Mouse (Mus musculus) heart, adult 11 months (tissue): ENCODE data around the gene Larp1.
A peak's percentile ranks its signal among the peaks of the same experiment; 100 is the strongest.
"Not testable (repeated sequence)": the region's sequence is repeated elsewhere in the genome, so short reads cannot be mapped to it uniquely, and the experiment has no call there.

ENCODE experiments used
- DNase-seq: peaks from one replicate; pipeline ENCODE4 v3.0.0; 2022

Gene Larp1

DNA sequence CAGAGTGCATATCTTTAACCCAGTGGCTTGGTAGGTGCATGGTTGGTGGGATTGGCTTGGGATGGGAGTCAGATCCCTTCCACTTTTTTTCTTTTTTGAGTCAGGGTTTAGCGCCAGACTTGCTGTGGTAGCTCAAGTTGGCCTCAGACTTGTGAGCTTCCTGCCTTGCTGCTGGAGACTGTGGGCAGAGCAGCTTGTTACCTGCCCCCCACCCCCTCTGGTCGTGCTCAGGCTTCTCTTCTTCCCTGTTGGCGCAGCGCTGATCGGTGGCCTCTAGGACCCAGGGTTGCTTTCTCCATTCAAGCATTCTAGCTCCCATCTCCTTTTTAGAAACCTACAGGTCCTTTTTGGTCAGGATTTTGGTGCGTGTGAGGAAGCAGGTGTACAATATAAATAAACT, 22.3 kb downstream of the Larp1 start:
- no peak for DNase-seq

DNA sequence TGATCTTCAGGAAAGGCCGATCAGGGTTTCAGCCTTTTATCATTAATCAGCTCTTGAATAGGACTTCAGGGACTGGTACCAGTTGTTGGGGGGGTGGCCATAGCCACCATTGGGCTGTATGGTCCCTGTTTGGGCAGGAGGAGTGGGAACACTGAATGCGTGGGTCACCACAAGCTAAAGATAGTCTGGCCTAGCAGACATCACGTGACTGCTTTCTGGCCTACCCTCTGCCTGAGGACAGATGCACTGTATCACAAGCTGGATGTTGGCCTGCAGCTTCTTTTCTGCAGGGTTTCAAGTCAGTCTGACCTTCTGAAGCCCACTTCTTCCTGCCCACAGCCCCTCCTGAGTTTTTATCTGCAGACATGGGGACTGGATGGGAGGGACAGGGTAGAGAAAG, 24.8 kb downstream of the Larp1 start:
- peak; percentile 97 for DNase-seq

- DNase-seq: no peak
Observed at GRCm38 (mm10) chr11:58039027-58039426, 30.2 kb downstream of the Larp1 start.

GRCm38 (mm10) chr11:58042861-58043431, 34.1 kb downstream of the Larp1 start:
- DNase-seq: no peak

- no peak for DNase-seq
Observed at GRCm38 (mm10) chr11:58046438-58046837, 37.6 kb downstream of the Larp1 start.

DNA sequence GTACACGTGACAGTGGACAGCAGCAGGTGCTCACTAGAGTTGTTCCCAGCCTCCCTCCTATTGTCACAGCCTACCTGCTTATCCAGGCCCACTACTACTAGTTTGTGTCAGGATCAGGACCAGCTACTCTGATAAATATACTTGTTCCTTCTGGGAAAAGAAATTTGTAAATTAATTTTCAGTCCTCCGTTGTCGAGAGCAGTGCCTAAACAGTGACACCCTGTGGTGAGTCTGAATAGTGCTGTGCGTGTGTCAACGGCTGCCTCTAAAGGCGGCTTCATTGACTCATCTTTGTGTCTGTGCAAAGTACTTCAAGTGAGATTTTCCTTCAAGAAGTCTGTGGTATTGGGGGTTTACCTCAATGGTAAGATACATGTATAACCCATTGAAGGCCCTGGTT, 48.6 kb downstream of the Larp1 start:
- DNase-seq: no peak

DNA sequence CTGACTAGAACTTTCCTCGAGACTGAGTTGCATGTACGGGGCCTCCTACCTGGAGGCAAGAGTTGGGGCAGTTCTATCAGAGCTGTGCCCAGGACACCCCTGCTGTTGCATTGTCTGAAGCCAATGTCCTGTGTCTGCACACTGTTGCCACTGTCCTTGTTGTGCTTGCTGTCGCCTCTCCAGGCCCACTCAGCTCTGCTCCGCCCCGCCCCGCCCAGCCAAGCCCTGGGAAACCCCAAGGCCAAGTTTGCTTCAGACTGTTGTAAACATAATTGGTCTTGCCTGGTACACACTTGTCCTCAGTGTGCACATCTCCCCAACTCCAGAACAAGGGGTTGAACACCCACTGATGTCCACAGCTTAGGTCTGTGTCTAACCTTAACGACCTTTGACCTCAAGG, 50.9 kb downstream of the Larp1 start:
- not testable (repeated sequence) for DNase-seq

DNA sequence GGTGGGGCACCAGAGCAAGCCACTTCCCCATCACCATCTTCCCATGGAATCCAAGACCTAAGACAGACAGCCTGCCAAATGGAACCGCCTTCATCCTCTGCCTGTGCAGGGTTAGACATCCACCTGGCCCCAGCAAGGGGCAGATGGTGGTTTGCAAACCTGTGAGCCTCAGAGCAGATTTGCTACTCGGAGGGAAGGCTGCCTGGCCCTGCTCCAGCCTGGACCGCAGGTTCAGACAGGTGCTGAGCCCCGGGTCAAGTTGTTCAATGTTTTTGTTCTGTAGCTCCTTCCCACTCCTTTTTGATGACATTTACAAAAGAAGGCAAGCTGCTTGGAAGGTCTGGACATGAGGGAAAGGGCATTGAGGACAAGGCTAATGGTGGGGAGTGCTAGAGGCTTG, 52.4 kb downstream of the Larp1 start:
- not testable (repeated sequence) for DNase-seq

DNA sequence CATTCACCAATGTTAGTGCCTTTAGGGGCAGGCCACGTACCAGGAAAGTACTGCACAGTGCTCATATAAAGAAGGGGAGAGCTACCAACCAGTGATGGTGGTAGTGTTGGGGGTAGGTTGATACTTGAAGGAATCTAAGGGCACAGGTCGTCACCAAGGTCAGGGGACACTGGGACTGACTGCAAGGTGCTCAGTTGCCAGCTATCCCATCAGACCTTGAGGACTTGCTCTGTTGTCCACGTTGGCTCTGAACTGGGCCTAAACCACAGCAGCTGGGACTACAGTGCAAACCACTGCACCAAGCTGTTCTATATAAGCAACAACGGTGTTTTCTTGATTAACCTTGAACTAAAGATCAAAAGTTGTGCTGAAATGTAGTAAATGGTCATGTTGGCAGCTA, 53.7 kb downstream of the Larp1 start:
- no peak for DNase-seq

GRCm38 (mm10) chr11:58065025-58065424, 56.2 kb downstream of the Larp1 start:
- DNase-seq: no peak

- no peak for DNase-seq
Observed at GRCm38 (mm10) chr11:58072978-58073377, 64.1 kb downstream of the Larp1 start.

GRCm38 (mm10) chr11:58077270-58077669, 68.4 kb downstream of the Larp1 start:
- DNase-seq: no peak

GRCm38 (mm10) chr11:58081716-58082115, 72.9 kb downstream of the Larp1 start:
- DNase-seq: no peak

DNA sequence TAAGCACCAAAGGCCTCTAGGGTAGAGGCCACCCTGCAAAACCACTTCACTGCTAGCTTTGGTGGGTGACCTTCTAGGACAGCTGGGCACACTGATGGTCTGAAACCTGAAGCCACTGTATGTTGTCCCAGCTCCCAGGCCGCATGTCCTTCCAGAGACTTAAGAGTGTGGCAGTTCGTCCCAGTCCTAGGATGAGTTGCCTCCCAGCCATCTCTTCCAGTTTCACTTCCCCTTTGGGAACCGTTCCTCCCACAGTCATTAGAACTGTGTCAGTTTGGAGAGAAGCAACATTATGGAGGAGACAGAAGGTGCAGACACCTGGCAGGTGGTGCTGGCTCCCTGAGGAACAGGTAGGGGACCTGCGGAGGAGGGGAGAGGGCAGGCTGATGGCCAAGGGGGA, 83.7 kb downstream of the Larp1 start:
- peak; percentile 91 for DNase-seq

- DNase-seq: peak; percentile 98
Observed at GRCm38 (mm10) chr11:58093021-58093528, 84.2 kb downstream of the Larp1 start, which contains the start of gene Gm12248. Gene Gm12248, minus strand, starts transcription at chr11:58093134.

- no peak for DNase-seq
Observed at GRCm38 (mm10) chr11:58094766-58095165, 85.9 kb downstream of the Larp1 start.

DNA sequence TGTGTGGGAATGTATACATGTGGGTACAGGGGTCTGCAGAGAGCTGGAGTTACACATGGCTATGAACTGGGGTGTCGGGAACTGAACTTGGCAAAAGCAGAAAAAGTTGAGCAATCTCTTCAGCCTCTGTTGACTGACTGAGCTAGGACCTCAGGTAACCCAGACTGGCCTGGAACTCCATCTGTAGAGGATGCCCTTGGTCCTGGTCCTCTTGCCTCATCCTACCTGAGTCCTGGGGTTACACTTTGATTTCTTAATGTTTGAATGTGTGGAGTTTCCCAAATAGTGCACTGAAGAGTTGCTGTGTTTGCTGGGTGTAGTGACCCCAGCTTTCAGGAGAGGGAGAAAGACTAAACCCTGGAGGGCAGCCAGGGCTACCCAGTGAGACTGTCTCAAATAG, 86.7 kb downstream of the Larp1 start:
- DNase-seq: no peak

DNA sequence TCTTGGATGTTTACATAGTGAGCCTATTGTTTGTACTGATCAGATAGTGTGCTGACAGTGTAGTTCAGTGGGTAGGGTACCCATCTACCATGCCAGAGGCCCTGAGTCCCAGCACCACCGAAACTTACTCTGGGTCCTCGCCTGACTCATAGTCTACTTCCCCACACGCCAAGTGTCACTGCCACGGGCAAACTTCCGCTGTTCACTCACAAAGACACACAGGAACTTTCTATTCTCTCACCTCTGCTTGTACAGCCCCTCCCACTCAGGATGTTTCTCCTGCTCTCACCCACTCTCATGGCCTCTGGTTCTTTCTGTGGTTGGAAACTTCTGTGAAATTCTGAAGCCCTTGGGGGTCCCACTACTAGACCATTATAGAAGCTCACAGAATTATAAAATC, 87.3 kb downstream of the Larp1 start:
- no peak for DNase-seq

GRCm38 (mm10) chr11:58096821-58097620, 88.2 kb downstream of the Larp1 start:
- DNase-seq: no peak

- peak; percentile 95 for DNase-seq
Observed at GRCm38 (mm10) chr11:58097621-58098365, 88.9 kb downstream of the Larp1 start.

DNA sequence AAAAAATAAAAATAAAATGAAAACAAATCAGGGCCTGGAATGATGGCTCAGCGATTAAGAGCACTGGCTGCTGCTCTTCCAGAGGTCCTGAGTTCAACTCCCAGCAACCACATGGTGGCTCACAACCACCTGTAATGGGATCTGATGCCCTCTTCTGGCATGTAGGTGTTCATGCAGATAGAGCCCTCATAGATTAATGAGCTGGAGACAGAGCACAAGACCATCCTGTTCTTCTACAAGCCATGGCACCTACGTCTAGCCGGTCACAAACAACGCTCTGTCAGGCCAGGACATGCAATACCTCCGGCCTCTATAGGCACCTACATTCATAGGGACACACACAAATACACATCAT, 89.5 kb downstream of the Larp1 start:
- DNase-seq: not testable (repeated sequence)

DNA sequence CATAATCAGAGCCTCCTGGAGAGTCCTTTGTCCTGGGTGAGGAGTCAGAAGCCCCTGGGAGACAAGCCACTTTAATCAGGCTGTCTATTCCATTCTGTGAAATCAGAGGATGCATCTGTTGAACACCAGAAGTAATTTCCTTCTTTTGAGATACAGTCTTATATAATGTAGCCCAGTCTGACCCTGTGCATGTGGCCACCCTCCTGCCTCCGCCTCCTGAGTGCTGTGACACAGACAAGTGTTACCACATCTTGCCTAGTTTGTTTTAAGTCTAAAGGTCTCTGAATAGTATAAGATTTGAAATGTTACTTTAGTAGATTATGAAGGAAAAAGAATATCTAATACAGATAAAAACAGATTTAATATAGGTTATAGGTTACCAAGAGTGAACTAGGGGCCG, 91.1 kb downstream of the Larp1 start:
- no peak for DNase-seq

DNA sequence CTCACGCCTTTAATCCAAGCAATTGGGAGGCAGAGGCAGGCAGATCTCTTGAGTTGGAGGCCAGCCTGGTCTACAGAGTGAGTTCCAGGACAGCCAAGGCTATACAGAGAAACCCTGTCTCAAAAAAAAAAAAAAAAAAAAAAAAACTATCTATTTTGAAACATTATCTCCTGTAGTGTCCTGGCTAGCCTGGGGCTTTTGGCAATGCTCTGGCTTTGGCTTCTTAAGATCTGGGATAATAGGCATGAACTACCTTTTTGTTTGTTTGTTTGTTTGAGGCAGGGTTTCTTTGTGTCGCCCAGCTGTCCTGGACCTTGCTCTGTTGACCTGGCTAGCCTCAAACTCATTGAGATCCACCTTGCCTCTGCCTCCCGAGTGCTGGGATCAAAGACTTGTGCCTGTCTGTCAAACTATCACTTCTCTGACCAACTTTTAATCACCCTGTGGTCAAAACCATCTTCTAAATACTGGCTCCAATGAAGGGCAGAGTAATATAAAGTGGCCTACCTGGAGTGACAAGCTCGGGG, 92.4 kb downstream of the Larp1 start:
- DNase-seq: no peak

DNA sequence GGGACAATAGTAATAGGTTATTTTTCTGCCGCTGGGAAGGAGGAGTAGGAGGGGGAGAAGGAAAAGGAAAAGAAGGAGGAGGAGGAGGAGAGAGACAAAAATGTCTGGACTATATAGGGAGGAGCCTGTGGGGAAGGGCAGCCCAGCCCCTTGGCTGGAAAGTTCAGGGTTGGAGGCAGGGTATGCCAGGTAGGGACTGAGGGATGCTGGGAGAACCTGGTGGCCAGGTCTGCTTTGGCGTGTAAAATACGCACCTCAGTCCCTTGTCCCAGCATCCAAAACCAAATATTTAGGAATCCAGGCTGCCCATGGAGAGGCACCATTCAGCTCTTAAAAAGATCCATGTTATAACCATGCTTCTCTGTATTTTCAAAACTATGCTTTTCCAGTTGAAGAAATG, 93.3 kb downstream of the Larp1 start:
- no peak for DNase-seq
